Mouse (Mus musculus) megakaryocyte, embryonic 14.5 days (primary cell): ENCODE results near the gene Morc3. TPM values are rescaled to one million over a fixed set of nuclear protein-coding genes. Genes with fewer than 3 reads are reported as not detected.

Experiments
- H3K27me3 ChIP-seq: replicated peaks from 2 replicates; pipeline ENCODE3; 2012; ENCODE audit warnings: inconsistent platforms
- H3K36me3 ChIP-seq: replicated peaks from 2 replicates; pipeline ENCODE3; 2012; ENCODE audit warnings: low read length, inconsistent platforms, mixed read lengths
- H3K4me1 ChIP-seq: 2 replicates; pipeline ENCODE4 v1.6.1; 2012; ENCODE audit warnings: inconsistent platforms
- H3K4me3 ChIP-seq: replicated peaks from 2 replicates; pipeline ENCODE3; 2012; ENCODE audit warnings: moderate library complexity, mild to moderate bottlenecking, inconsistent platforms
- H3K9me3 ChIP-seq: 2 replicates; pipeline ENCODE4 v1.6.1; 2012; ENCODE audit warnings: inconsistent platforms
- FLI1 ChIP-seq: IDR thresholded peaks from 2 replicates; pipeline ENCODE4 v1.6.1; 2012; ENCODE audit warnings: low read length, inconsistent platforms, mixed read lengths
- GATA1 ChIP-seq: IDR thresholded peaks from 3 replicates; pipeline ENCODE4 v1.6.1; 2012; ENCODE audit warnings: mixed read lengths, low read length, inconsistent platforms, borderline replicate concordance
- polyA plus RNA-seq: library from polyadenylated mRNA; stranded (reverse); fragments of >175 nt; gene quantifications from 2 replicates; pipeline ENCODE4 v1.2.3, GENCODE M21; 2012; ENCODE audit warnings: low replicate concordance; ENCODE audit not compliant: insufficient read depth

The Morc3 gene
- polyA plus RNA-seq, 1 experiment, result 2.9 TPM

DNA sequence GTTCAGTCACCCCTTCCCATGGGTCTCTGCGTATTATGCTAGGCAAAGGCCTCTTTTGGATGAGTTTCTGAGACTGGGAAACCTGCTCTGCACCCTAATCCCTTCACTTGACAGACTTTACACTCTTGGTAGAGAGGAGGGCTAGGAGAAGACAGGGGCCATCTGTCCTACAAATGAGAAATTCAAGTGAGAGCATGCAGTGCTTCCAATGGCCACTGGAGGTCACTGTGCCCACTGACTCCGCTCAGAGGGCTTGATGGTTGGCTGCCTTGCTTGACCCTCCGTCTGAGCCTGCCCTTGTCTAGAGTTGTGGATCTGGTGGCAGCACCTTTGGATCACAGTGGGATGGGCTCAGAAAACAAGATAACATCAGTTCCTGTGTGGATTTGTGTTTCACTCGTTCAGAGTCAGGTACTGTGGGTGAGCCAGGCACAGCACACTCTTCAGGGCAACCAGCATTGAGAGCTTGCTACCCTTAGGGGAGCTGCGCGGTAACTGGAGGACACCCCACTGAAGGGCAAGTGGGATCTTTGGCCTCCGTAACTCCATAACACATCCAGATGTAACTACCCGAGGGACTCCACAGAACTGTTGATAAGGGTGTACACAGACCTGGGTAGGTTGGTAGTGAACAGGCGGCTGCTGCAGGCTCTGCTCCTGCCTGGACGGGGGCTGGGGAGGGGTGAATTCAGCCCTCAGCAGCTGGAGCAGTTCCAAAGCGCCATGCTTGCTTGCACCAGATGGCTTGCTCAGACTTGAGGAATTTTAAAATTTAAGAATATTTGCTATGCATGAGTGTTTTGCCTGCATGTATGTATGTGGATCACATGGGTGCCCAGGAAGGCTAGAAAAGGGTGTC is 74.5 kb downstream of the Morc3 start:
- Histone ChIP-seq H3K9me3 (no peaks in the 10 kb centered on the region), H3K36me3 (peaks cover 50% of the 10 kb centered on the region), H3K4me1 (peaks cover 10% of the 10 kb centered on the region), H3K4me3 (no peak overlapping the region), H3K27me3 (peaks cover under 1% of the 10 kb centered on the region)
- no peak for TF ChIP-seq FLI1
- no peak for TF ChIP-seq GATA1

DNA sequence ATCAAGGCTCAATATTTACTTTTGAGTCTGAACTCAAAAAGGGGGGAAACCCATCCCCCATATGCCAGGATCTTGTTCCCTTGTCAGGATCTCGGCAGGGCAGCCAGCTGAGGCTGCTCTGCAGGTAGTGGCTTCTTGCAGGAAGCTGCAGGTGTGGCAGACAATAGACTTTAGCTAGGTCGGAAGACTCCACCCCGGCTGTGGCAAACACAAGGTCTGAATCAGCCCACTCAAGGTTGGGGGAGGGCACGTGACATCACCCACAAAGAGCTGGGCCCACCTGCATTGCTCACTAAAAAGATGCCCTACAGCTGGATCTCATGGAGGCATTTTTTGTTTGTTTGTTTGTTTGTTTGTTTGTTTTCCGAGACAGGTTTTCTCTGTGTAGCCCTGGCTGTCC is 75.8 kb downstream of the Morc3 start:
- peaks cover 8% of the 10 kb centered on the region for H3K27me3 ChIP-seq
- TF ChIP-seq FLI1 (no peak), GATA1 (no peak)
- H3K4me3 ChIP-seq, result no peak overlapping the region
- no peaks in the 10 kb centered on the region for H3K9me3 ChIP-seq
- H3K4me1 ChIP-seq, result no peaks in the 10 kb centered on the region; the same call in 1 of the 2 replicates
- peaks cover 39% of the 10 kb centered on the region for H3K36me3 ChIP-seq

DNA sequence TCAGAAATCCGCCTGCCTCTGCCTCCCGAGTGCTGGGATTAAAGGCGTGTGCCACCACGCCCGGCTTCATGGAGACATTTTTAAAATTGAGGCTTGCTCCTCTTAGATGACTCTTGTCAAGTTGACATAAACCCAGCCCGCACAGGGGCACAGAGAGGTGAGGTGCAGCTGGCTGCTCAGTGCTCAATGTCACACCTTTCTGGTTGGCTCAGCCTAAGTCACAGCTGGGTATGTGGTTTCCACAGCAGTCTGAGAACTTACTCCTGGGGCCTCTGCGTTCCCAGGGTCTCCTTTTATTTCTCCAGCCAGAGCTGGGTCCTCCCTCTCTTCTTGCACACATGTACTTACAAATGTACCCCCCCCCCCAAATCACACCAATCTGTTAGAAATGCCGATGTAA is 76.3 kb downstream of the Morc3 start:
- Histone ChIP-seq H3K4me1 (no peaks in the 10 kb centered on the region; the same call in 1 of the 2 replicates), H3K36me3 (peaks cover 35% of the 10 kb centered on the region), H3K9me3 (no peaks in the 10 kb centered on the region), H3K27me3 (peaks cover 11% of the 10 kb centered on the region), H3K4me3 (no peak overlapping the region)
- TF ChIP-seq GATA1, result no peak
- no peak for TF ChIP-seq FLI1

DNA sequence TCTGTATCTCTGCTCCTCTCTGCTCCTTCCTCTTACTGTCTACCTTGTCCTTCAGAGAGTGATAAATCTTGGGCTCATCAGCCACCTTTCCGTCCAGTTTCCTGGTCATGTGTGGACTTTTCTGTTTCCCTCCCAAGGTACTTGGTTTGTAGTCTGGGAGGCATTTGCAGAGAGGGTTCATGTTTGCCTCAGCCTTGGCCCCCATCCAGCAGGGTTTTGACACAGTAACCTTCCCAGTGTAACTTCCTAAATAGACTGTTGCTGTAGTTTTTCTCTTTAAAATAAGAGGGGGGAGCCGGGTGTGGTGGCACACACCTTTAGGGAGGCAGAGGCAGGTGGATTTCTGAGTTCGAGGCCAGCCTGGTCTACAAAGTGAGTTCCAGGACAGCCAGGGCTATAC is 78.0 kb downstream of the Morc3 start:
- peaks cover 23% of the 10 kb centered on the region for H3K36me3 ChIP-seq
- H3K9me3 ChIP-seq, result no peaks in the 10 kb centered on the region
- no peak for TF ChIP-seq GATA1
- no peak for TF ChIP-seq FLI1
- H3K4me3 ChIP-seq, result no peak overlapping the region
- peaks cover 3% of the 10 kb centered on the region; the same call in 1 of the 2 replicates for H3K4me1 ChIP-seq
- peaks cover 11% of the 10 kb centered on the region for H3K27me3 ChIP-seq

DNA sequence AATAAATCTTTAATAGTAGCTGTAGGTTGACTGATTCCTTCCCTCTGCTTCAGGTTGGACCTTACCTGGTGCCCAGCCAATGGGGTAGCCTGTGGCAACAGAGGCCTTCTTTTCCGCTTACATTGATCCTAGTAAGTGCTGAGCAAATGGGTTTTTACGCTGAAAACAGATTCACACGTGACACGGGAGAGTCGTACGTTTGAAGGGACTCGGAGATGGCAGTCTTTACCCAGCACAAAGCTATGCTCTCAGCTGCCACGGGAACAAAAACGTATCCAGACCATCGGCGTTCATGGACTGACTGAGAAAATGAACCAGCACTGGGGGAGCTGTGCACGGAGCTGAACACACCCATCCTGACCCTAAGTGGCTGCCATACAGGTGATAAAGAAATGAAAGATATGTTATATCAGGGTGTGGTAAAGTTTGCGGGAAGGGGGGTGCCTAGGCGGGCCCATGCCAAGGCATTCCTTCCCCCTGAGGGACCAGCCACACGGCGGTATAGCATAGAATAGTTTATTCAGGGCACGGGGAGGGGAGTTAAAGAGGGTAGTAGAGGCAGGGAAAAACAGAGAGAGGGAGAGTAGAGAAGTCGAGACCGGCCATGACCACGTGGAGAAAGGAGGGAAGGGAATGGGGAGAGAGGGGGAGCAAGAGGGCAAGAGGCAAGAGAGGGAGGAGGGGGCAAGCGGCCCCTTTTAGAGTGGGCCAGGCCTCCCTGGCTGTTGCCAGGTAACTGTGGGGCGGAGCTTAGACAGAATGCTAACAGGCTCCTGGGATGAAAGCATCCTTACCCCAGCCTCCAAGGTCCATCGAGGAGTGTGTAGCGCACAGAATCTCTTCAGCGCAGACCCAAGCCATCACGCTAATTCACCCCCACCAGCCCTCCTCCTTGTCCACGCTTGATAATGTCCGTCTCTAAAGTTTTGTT is 79.1 kb downstream of the Morc3 start:
- Histone ChIP-seq H3K9me3 (no peaks in the 10 kb centered on the region), H3K27me3 (peaks cover 11% of the 10 kb centered on the region), H3K36me3 (peaks cover 14% of the 10 kb centered on the region), H3K4me1 (peaks cover 3% of the 10 kb centered on the region; the same call in 1 of the 2 replicates), H3K4me3 (no peak overlapping the region)
- TF ChIP-seq FLI1 (no peak), GATA1 (no peak)

DNA sequence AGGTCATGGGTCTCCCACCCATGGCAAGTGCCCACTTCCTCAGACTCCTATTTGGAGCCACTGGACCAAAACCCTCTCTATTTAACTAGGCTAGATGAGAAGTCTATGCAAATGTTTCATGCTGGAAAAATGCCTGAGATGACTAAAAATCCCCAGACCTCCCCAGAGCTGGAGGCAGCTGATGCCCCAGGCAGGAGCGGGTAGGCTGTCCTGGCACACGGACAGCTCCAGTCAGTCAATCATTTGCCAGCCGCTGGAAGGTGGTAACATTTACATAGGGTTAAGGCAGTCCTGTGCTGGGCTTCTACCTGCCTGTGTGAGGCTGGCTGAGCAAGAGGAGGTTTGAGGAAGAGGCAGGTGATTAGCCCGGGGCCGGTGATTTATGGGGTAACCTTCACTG is 80.2 kb downstream of the Morc3 start:
- Histone ChIP-seq H3K9me3 (peaks cover 4% of the 10 kb centered on the region; the same call in 1 of the 2 replicates), H3K4me3 (no peak overlapping the region), H3K27me3 (peaks cover 11% of the 10 kb centered on the region), H3K4me1 (peaks cover 3% of the 10 kb centered on the region; the same call in 1 of the 2 replicates), H3K36me3 (peaks cover 3% of the 10 kb centered on the region)
- no peak for TF ChIP-seq GATA1
- no peak for TF ChIP-seq FLI1

DNA sequence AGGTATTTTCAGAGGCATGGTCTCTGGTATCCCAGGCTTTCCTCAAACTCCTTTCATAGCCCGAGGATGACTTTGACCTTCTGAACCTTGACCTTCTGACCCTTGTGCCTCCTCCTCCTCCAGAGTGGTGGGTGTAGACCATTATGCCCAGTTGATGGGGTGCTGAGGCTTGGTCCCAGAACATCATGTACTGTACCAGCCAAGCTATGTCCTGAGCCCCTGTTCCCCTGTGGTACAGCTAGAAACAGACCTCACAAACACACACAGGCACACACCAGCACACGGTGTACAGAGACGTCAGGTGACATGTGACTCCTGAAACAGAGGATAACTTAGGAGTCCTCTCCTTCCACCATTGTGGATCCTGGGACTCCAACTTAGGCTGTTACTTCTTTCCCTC is 80.9 kb downstream of the Morc3 start:
- H3K9me3 ChIP-seq, result peaks cover 4% of the 10 kb centered on the region; the same call in 1 of the 2 replicates
- TF ChIP-seq FLI1, result no peak
- peaks cover 4% of the 10 kb centered on the region for H3K4me1 ChIP-seq
- peaks cover 15% of the 10 kb centered on the region for H3K27me3 ChIP-seq
- H3K4me3 ChIP-seq, result no peak overlapping the region
- no peaks in the 10 kb centered on the region for H3K36me3 ChIP-seq

DNA sequence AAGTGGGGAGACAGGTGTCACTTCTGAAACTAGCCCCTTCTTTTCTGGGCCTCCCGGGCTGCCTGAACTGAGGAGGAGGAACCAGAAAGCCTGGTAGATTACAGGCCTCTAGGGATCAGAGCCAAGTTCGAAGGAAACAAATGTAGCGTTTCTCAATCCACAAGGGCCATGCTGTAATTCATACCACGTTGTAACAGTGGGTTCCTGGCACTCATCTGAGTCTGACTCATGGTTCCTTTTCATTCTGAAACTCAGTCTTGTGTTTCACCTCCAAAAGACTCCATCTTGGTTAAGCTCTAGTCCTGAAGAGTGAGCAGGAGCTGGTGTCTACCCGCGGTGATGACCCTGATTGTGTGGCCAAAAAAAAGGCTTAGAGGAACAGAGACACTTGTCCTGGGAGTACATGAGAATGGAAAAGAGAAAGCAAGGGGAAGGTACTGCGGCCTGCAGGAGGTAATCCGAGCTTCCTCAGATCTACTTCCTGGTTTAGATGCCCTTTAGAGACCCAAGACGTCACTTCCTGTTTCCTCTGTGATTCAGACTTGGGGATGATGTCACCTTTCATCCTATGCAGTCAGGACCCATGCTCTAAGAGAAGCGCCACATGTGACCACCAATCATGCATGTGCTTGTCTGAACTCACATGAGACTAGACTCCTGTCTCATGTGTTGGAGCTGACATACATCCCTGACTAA is 82.1 kb downstream of the Morc3 start:
- H3K36me3 ChIP-seq, result no peaks in the 10 kb centered on the region
- TF ChIP-seq GATA1 (no peak), FLI1 (no peak)
- H3K9me3 ChIP-seq, result peaks cover 4% of the 10 kb centered on the region; the same call in 1 of the 2 replicates
- H3K4me3 ChIP-seq, result no peak overlapping the region
- H3K4me1 ChIP-seq, result peaks cover 15% of the 10 kb centered on the region
- peaks cover 19% of the 10 kb centered on the region for H3K27me3 ChIP-seq

DNA sequence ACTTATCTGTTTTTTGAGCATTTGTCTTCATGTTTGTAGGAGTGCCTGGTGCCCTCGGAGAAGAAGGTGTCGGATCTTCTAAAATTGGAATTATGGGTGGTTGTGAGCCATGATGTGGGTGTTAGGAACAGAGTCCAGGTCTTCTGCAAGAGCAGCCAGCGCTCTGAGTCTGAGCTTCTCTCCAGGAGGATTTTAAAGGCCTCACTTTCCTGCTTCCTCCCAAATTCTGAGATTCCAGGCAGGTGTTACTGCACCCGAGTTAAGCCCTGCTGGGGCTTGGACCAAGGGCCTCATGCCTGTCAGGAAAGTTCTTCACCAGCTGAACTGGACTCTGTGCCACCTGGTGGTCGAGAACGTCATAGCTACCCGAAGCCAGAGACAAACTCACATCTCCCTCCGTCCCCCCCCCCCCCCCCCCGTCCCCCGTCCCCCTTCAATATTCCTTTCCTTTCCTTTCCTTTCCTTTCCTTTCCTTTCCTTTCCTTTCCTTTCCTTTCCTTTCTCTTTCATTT is 83.5 kb downstream of the Morc3 start:
- Histone ChIP-seq H3K27me3 (peaks cover 31% of the 10 kb centered on the region), H3K4me3 (no peak overlapping the region), H3K4me1 (peaks cover 17% of the 10 kb centered on the region), H3K9me3 (peaks cover 4% of the 10 kb centered on the region; the same call in 1 of the 2 replicates), H3K36me3 (no peaks in the 10 kb centered on the region)
- no peak for TF ChIP-seq FLI1
- TF ChIP-seq GATA1, result no peak
